Mouse (Mus musculus) lung, embryonic 16.5 days (tissue): ENCODE measurements around the gene Adgrl3. TPM values are rescaled to one million over a fixed set of nuclear protein-coding genes. Genes with fewer than 3 reads are reported as not detected.

ENCODE experiments used
- microRNA-seq: library from miRNA; unstranded; fragments of <30 nt; microRNA quantifications from one replicate; pipeline ENCODE4, GENCODE M21; 2016
- polyA plus RNA-seq: library from polyadenylated mRNA; unstranded; fragments of >200 nt; fragmentation: Nextera tagmentation; extraction: Ambion mirVana; gene quantifications from 2 replicates; pipeline ENCODE4 v1.2.1, GENCODE M21; 2015

The Adgrl3 gene
- polyA plus RNA-seq, 1 experiment from 2014 or later, result 13.8 TPM

Small RNA genes lying within 50 kb of the gene (microRNA-seq; reads per million reads assigned to microRNA genes)
- gene Gm22048, result not detected
